Mouse (Mus musculus): ENCODE results near the gene Cacna1s. TPM values are rescaled to one million over a fixed set of nuclear protein-coding genes. Genes with fewer than 3 reads are reported as not detected.
A peak's percentile ranks its signal among the peaks of the same experiment; 100 is the strongest.

Gene Cacna1s
- polyA plus RNA-seq (2016; fragmentation: Nextera tagmentation; extraction: Ambion mirVana) = 0.07 and 0.47 TPM in 2 replicates

DNA sequence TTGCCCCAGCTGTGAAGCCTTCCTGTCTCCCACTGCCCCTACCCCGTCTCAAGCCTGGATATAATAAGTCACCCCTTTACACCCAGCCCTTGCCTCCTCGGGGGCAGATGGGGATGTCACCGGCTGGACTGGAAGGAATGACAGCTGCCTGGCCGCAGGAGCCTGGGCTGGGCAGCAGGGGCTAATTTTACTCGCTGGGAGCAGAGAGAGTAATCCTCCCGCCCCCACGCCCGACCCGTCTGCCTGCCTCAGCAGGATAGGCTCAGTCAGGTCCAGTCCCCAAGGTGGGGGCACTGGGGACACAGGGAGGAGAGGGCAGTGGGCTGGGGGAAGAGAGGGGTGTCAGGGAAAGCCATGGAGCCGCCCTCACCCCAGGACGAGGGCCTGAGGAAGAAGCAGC, at the start of gene Cacna1s:
Cacna1s (plus strand) TSS at position 204 of the 400 bp plus-strand sequence.
- H3K4me3 ChIP-seq = no peak within 1 kb of the TSS; the same call in 1 of the 2 replicates
- H3K36me3 ChIP-seq = no peaks in the 10 kb centered on the region
- 0 out of 2 replicates have a peak within 1 kb of the TSS, but pooled peaks have one; percentile 2 for H3K27ac ChIP-seq
- 27% methylated on average over 11 of the region's 11 CpGs for WGBS
- H3K27me3 ChIP-seq (ENCODE audit: insufficient read depth, poor library complexity, severe bottlenecking) = peaks cover 68% of the 10 kb centered on the region
- DNase-seq (ENCODE audit: low spot score) = no peak
- no peaks in the 10 kb centered on the region for H3K9me3 ChIP-seq
- H3K4me1 ChIP-seq (replicated peaks) = peaks cover 47% of the 10 kb centered on the region

DNA sequence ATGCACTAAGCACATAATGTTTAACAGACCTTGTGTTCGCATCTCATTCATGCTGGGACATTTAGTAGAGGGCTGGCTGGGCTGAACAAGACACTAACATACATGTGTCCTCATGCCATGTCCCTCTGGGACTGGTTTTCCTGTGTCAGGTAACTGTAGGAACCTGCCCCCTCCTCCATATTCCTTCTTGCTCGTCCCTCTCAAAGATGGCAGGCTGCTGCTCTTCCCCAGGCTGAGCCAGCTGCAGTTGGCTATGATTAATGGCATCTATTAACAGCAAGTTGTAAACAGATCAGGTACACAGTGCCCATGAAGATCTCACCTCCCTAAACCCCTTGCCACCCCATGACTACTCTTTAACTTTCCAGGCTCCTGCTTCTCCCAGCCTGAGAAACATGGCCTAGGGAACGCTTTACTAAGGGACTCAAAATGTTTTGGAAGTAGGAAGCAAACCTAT, 46.2 kb upstream of the Cacna1s start, which contains the start of gene Igfn1:
Igfn1 (minus strand) TSS at position 51 of the 457 bp plus-strand sequence.
- Histone ChIP-seq H3K27me3 (ENCODE audit: insufficient read depth, poor library complexity, severe bottlenecking) (peaks cover 38% of the 10 kb centered on the region), H3K27ac (no peak within 1 kb of the TSS), H3K36me3 (no peaks in the 10 kb centered on the region), H3K4me1 (replicated peaks) (peaks cover 13% of the 10 kb centered on the region), H3K4me3 (peak within 1 kb of the TSS; percentile 61), H3K9me3 (no peaks in the 10 kb centered on the region)
- WGBS = 75% methylated on average over 3 of the region's 3 CpGs
- no peak for DNase-seq (ENCODE audit: low spot score)

GRCm38 (mm10) chr1:136007211-136008158, 45.1 kb upstream of the Cacna1s start, which contains the start of gene Tmem9:
TSS of gene Tmem9 (plus strand) at chr1:136008150.
- 3% methylated on average over 37 of the region's 37 CpGs for WGBS
- Histone ChIP-seq H3K27me3 (ENCODE audit: insufficient read depth, poor library complexity, severe bottlenecking) (peaks cover 38% of the 10 kb centered on the region), H3K4me3 (peak within 1 kb of the TSS; percentile 61), H3K4me1 (replicated peaks) (peaks cover 13% of the 10 kb centered on the region), H3K27ac (0 out of 2 replicates have a peak within 1 kb of the TSS, but pooled peaks have one; percentile 12), H3K36me3 (no peaks in the 10 kb centered on the region), H3K9me3 (no peaks in the 10 kb centered on the region)
- peak; percentile 74 for DNase-seq (ENCODE audit: low spot score)

DNA sequence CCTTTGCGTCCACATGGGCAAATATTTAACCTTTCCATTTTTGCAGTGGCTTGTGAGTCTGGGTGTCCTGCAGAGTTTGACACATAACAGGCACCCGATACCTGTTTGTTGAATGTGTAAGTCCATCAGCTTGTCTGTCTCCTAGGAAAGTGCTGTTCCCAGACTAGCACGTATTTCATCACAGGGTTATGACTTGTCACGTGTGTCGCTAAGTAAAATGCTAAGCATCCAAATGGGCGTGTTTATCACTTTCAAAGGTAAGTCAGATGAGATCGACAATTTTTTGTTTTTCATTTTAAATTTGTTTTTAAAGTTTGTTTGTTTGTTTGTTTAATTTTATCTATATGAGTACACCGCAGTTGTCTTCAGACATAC, 44.4 kb upstream of the Cacna1s start:
- Histone ChIP-seq H3K36me3 (no peaks in the 10 kb centered on the region), H3K9me3 (no peaks in the 10 kb centered on the region), H3K4me1 (replicated peaks) (peaks cover 13% of the 10 kb centered on the region), H3K27me3 (ENCODE audit: insufficient read depth, poor library complexity, severe bottlenecking) (peaks cover 38% of the 10 kb centered on the region), H3K4me3 (peak overlapping the region; percentile 61), H3K27ac (no peak overlapping the region)
- DNase-seq (ENCODE audit: low spot score) = no peak
- 20% methylated on average over 8 of the region's 8 CpGs for WGBS

GRCm38 (mm10) chr1:136010247-136010646, 42.3 kb upstream of the Cacna1s start:
- Histone ChIP-seq H3K27ac (no peak overlapping the region), H3K9me3 (no peaks in the 10 kb centered on the region), H3K4me1 (replicated peaks) (peaks cover 13% of the 10 kb centered on the region), H3K27me3 (ENCODE audit: insufficient read depth, poor library complexity, severe bottlenecking) (peaks cover 30% of the 10 kb centered on the region), H3K4me3 (no peak overlapping the region), H3K36me3 (no peaks in the 10 kb centered on the region)
- WGBS = 84% methylated on average over 4 of the region's 4 CpGs
- no peak for DNase-seq (ENCODE audit: low spot score)

GRCm38 (mm10) chr1:136013513-136013912, 39.0 kb upstream of the Cacna1s start:
- 85% methylated on average over 4 of the region's 4 CpGs for WGBS
- Histone ChIP-seq H3K36me3 (no peaks in the 10 kb centered on the region), H3K4me3 (no peak overlapping the region), H3K9me3 (no peaks in the 10 kb centered on the region), H3K27ac (no peak overlapping the region), H3K27me3 (ENCODE audit: insufficient read depth, poor library complexity, severe bottlenecking) (peaks cover 7% of the 10 kb centered on the region; the same call in 1 of the 2 replicates), H3K4me1 (replicated peaks) (peaks cover 13% of the 10 kb centered on the region)
- no peak for DNase-seq (ENCODE audit: low spot score)

DNA sequence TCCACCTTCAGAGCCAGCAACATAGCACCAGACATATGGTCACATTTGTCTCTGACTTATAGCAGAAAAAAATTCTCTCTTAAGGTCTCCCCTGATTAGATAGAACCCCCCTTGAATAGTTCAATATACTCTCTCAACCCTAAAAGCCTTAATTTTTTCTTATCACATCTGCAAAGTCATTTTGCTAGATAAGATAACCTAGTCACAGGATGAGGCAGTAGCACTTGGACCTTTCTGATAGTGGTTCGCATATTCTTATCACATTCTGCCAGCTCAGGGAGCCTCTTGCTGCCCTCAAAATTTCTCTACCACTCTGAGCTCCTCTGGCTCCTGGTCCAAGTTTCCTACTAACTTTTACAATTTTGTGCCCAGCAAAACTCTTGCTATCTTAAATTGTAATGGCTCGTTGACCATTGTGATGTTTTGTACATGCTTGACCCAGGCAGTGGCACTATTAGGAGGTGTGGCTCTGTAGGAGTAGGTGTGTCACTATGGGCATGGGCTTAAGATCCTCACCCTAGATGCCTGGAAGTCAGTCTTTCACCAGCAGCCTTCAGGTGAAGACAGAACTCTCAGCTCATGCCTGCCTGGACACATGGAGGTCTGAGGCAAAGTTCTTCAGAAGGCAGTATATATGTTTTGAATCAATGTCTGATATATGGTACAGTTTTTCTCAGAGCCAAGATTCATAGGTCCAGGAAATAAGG, 37.6 kb upstream of the Cacna1s start:
- Histone ChIP-seq H3K4me1 (replicated peaks) (peaks cover 24% of the 10 kb centered on the region), H3K27me3 (ENCODE audit: insufficient read depth, poor library complexity, severe bottlenecking) (no peaks in the 10 kb centered on the region), H3K36me3 (peaks cover 2% of the 10 kb centered on the region; the same call in 1 of the 2 replicates), H3K27ac (no peak overlapping the region), H3K4me3 (no peak overlapping the region), H3K9me3 (no peaks in the 10 kb centered on the region)
- DNase-seq (ENCODE audit: low spot score) = no peak
- 82% methylated on average over 2 of the region's 2 CpGs for WGBS

DNA sequence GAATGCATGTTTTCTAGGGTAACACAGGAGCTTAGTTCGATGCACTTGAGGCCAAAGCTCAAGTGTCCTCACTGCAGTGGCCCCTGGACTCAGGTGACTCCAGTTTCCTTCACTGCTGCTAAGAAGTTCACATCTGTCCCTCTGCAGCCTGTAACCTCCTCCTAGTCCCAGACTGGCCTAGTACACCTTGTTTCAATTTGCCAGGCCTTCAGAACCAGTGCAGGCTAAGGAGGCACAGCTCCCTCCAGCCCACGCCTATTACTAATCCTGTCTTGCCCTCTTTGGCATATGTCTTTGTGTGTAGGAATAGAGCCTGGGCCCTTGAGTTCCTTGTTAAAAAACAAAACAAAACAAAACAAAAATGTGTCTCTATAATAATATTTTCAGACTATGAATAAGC, 35.2 kb upstream of the Cacna1s start:
- 82% methylated on average over 2 of the region's 2 CpGs for whole genome bisulfite sequencing
- peaks cover 24% of the 10 kb centered on the region for H3K4me1 ChIP-seq (replicated peaks)
- no peaks in the 10 kb centered on the region for H3K9me3 ChIP-seq
- peak; percentile 8 for DNase-seq (ENCODE audit: low spot score)
- H3K27me3 ChIP-seq (ENCODE audit: insufficient read depth, poor library complexity, severe bottlenecking) = no peaks in the 10 kb centered on the region
- H3K4me3 ChIP-seq = peak overlapping the region; percentile 96
- peak overlapping the region; percentile 98 for H3K27ac ChIP-seq
- peaks cover 25% of the 10 kb centered on the region for H3K36me3 ChIP-seq

DNA sequence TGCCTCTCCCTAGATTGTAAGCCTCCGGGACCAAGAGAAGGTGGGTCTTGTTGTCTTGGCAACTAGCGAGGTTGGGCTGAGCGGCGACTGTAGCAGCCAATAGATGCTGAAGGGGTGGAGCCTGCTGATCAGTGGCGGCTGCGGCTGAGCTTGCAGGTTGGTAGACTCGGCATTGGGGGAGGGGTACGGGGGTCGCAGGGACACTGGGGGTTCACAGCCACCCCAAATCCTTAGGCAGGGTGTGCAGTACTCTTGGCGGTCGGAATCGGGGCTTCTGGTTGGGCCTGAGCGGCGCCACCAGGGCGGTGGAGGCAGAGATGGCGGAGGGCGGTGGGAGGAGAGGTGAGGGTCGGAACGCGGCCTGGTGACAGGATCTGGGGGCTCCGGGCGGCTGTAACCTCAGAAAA, 34.6 kb upstream of the Cacna1s start:
- Histone ChIP-seq H3K36me3 (peaks cover 31% of the 10 kb centered on the region), H3K27ac (peak overlapping the region; percentile 98), H3K27me3 (ENCODE audit: insufficient read depth, poor library complexity, severe bottlenecking) (no peaks in the 10 kb centered on the region), H3K4me1 (replicated peaks) (peaks cover 24% of the 10 kb centered on the region), H3K4me3 (peak overlapping the region; percentile 96), H3K9me3 (no peaks in the 10 kb centered on the region)
- under 1% methylated on average over 22 of the region's 22 CpGs for WGBS
- peak; percentile 95 for DNase-seq (ENCODE audit: low spot score)

DNA sequence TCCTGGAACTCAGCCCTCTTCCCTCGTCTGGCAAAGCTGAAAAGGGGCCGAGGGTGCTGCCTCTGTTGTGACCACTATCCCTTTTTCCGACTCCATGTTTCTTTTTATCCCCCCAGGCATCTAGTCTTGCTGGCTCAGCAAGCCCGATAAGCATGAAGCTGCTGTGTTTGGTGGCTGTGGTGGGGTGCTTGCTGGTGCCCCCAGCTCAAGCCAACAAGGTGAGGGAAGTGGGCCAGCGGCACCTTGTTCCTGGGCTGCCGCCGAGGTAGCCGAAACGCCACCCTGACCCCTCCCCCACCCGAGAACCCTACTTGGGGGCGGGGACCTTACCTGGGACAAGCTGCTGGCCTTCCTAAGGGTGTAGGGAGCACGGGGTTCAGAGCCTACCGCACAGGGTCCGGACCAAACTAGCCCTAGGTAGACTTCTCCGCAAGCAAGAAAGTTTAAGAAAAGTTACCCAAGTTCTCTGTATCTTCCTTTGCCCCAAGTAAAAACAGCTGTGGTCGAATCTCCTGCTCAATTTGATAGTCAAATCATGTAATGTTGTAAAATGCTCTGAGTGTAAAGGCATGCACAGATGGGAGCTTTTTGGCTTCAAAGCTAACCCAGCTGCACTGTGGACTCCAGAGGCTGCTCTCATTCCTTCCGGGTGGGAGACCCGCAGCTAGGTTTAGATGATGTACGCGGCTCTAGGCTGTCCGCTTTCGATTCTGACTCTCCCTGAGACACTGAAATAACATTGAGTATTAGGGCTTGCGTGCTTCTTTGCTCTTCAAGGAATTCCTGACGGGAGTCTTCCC, 34.0 kb upstream of the Cacna1s start:
- Histone ChIP-seq H3K27me3 (ENCODE audit: insufficient read depth, poor library complexity, severe bottlenecking) (no peaks in the 10 kb centered on the region), H3K9me3 (no peaks in the 10 kb centered on the region), H3K4me3 (peak overlapping the region; percentile 96), H3K4me1 (replicated peaks) (peaks cover 24% of the 10 kb centered on the region), H3K36me3 (peaks cover 38% of the 10 kb centered on the region), H3K27ac (peak overlapping the region; percentile 98)
- 10% methylated on average over 24 of the region's 24 CpGs for WGBS
- DNase-seq (ENCODE audit: low spot score) = peak; percentile 18

GRCm38 (mm10) chr1:136030201-136030600, 22.3 kb upstream of the Cacna1s start:
- Histone ChIP-seq H3K36me3 (peaks cover 100% of the 10 kb centered on the region), H3K27me3 (ENCODE audit: insufficient read depth, poor library complexity, severe bottlenecking) (no peaks in the 10 kb centered on the region), H3K4me1 (replicated peaks) (no peaks in the 10 kb centered on the region), H3K9me3 (no peaks in the 10 kb centered on the region), H3K27ac (no peak overlapping the region), H3K4me3 (no peak overlapping the region)
- DNase-seq (ENCODE audit: low spot score) = no peak
- WGBS = 66% methylated on average over 7 of the region's 7 CpGs

- Histone ChIP-seq H3K4me1 (replicated peaks) (no peaks in the 10 kb centered on the region), H3K4me3 (no peak overlapping the region), H3K27me3 (ENCODE audit: insufficient read depth, poor library complexity, severe bottlenecking) (no peaks in the 10 kb centered on the region), H3K9me3 (no peaks in the 10 kb centered on the region), H3K36me3 (peaks cover 93% of the 10 kb centered on the region), H3K27ac (no peak overlapping the region)
- WGBS = 82% methylated on average over 8 of the region's 8 CpGs
- DNase-seq (ENCODE audit: low spot score) = no peak
Measured at GRCm38 (mm10) chr1:136031697-136032096, 20.9 kb upstream of the Cacna1s start.

Data from hindbrain, embryonic 10.5 days (tissue).